Mouse (Mus musculus) myocyte (in vitro differentiated cells): ENCODE results near the gene Pgp.

Source experiments
- CEBPB ChIP-seq: IDR thresholded peaks from 2 replicates; pipeline ENCODE4 v1.6.1; 2011; ENCODE audit warnings: mild to moderate bottlenecking, moderate library complexity; ENCODE audit not compliant: poor library complexity, insufficient read depth, severe bottlenecking
- MAX ChIP-seq: IDR thresholded peaks from one replicate; pipeline ENCODE4 v1.6.1; 2011; ENCODE audit warnings: low read depth, mild to moderate bottlenecking, control low read depth
- MYOD1 ChIP-seq, 3 experiments: IDR thresholded peaks; one replicate each; pipeline ENCODE4 v1.6.1; 2011; ENCODE audit warnings: control low read depth in 2 of 3, low read depth in 2 of 3, mild to moderate bottlenecking in 2 of 3, moderate library complexity in 1 of 3; ENCODE audit not compliant: insufficient read length in 2 of 3, control insufficient read depth in 1 of 3
- MYOG ChIP-seq, 3 experiments: IDR thresholded peaks; one replicate each; pipeline ENCODE4 v1.6.1; 2011; ENCODE audit warnings: control low read depth in 2 of 3, low read depth in 2 of 3, mild to moderate bottlenecking in 2 of 3; ENCODE audit not compliant: insufficient read length in 2 of 3, control insufficient read depth in 1 of 3, insufficient read depth in 1 of 3
- POLR2A ChIP-seq: IDR thresholded peaks from one replicate; pipeline ENCODE4 v1.6.1; 2011; ENCODE audit warnings: low read depth, mild to moderate bottlenecking, control low read depth, moderate library complexity; ENCODE audit not compliant: insufficient read length
- POLR2AphosphoS2 ChIP-seq: IDR thresholded peaks from one replicate; pipeline ENCODE4 v1.6.1; 2011; ENCODE audit warnings: low read depth, control low read depth; ENCODE audit not compliant: insufficient read length
- REST ChIP-seq: IDR thresholded peaks from one replicate; pipeline ENCODE4 v1.6.1; 2011; ENCODE audit warnings: mild to moderate bottlenecking, control low read depth, moderate library complexity; ENCODE audit not compliant: insufficient read depth, insufficient read length
- SRF ChIP-seq: IDR thresholded peaks from one replicate; pipeline ENCODE4 v1.6.1; 2011; ENCODE audit warnings: low read depth; ENCODE audit not compliant: control insufficient read depth, insufficient read length
- TCF12 ChIP-seq: IDR thresholded peaks from one replicate; pipeline ENCODE4 v1.6.1; 2011; ENCODE audit warnings: mild to moderate bottlenecking, control low read depth; ENCODE audit not compliant: poor library complexity, insufficient read depth, severe bottlenecking
- TCF3 ChIP-seq: IDR thresholded peaks from one replicate; pipeline ENCODE4 v1.6.1; 2011; ENCODE audit warnings: low read depth, control low read depth; ENCODE audit not compliant: insufficient read length
- USF1 ChIP-seq: IDR thresholded peaks from one replicate; pipeline ENCODE4 v1.6.1; 2011; ENCODE audit warnings: low read depth, mild to moderate bottlenecking, control low read depth, moderate library complexity

DNA sequence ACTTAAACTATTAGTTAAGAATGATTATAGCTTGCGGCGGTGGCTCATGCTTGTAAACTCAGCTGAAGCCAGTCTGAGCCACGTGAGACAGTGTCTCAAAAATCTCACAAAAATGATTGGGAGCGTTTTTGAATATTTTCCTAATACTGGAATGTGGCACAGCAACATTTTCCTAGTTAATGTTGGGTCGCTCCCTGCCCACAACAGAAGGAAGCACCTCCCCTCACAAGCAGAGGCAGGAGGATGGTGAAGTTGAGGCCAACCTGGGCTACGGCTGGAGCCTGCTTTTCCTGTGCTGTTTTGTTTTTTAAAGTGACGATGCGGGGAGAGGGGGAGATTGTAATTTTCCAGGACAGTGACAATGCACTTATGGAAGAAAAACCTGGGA lies 43.0 kb upstream of the Pgp start:
- no peak for TF ChIP-seq POLR2A
- TF ChIP-seq CEBPB, result no peak
- no peak for TF ChIP-seq USF1
- TF ChIP-seq MAX, result no peak
- no peak for TF ChIP-seq TCF3
- no peak for TF ChIP-seq MYOD1 (IDR thresholded peaks at IDR 0.05; ENCODE audit: control insufficient read depth in 1 of 3, insufficient read length in 2 of 3, low read depth in 2 of 3)
- TF ChIP-seq MYOG (IDR thresholded peaks at IDR 0.05; ENCODE audit: control insufficient read depth in 1 of 3, insufficient read depth in 1 of 3, insufficient read length in 2 of 3, low read depth in 2 of 3), result no peak
- no peak for TF ChIP-seq TCF12
- no peak for TF ChIP-seq POLR2AphosphoS2
- no peak for TF ChIP-seq SRF
- no peak for TF ChIP-seq REST
